Mouse (Mus musculus): ENCODE measurements around the gene Coro6. TPM values are rescaled to one million over a fixed set of nuclear protein-coding genes. Genes with fewer than 3 reads are reported as not detected.

Coro6 gene
- 0.06 TPM in 1 of 2 replicates, not detected in the other for polyA plus RNA-seq (2015; fragmentation: Nextera tagmentation; extraction: Ambion mirVana)

- H3K9me3 ChIP-seq = no peaks in the 10 kb centered on the region
- peaks cover 51% of the 10 kb centered on the region for H3K27me3 ChIP-seq (replicated peaks)
- H3K27ac ChIP-seq = no peak within 1 kb of the TSS
- ATAC-seq = peak; percentile 81
- H3K36me3 ChIP-seq = no peaks in the 10 kb centered on the region
- under 1% methylated on average over 71 of the region's 73 CpGs for WGBS
- H3K4me3 ChIP-seq (replicated peaks) = peak within 1 kb of the TSS; percentile 53
- H3K9ac ChIP-seq = peak within 1 kb of the TSS; percentile 49
- peak within 1 kb of the TSS; percentile 99 for H3K4me2 ChIP-seq (replicated peaks)
- peaks cover 14% of the 10 kb centered on the region for H3K4me1 ChIP-seq (replicated peaks)
These were observed at the start of gene Coro6 for GRCm38 (mm10) chr11:77462283-77463100. Coro6 (plus strand) TSS chr11:77462411.

- ATAC-seq = no peak
- H3K27ac ChIP-seq = no peak overlapping the region
- 87% methylated on average over 2 of the region's 2 CpGs for WGBS
These were observed 47.9 kb upstream of the Coro6 start for GRCm38 (mm10) chr11:77414141-77414839.

GRCm38 (mm10) chr11:77416212-77417000 lies 45.8 kb upstream of the Coro6 start:
- H3K27ac ChIP-seq = no peak overlapping the region
- no peaks in the 10 kb centered on the region for H3K9me3 ChIP-seq
- no peak overlapping the region for H3K4me2 ChIP-seq (replicated peaks)
- H3K36me3 ChIP-seq = no peaks in the 10 kb centered on the region
- H3K27me3 ChIP-seq (replicated peaks) = no peaks in the 10 kb centered on the region
- no peak for ATAC-seq
- no peak overlapping the region for H3K4me3 ChIP-seq (replicated peaks)
- H3K4me1 ChIP-seq (replicated peaks) = 0 out of 2 replicates have a peak, but pooled peaks cover 2% of the 10 kb centered on the region
- no peak overlapping the region for H3K9ac ChIP-seq
- 63% methylated on average over 4 of the region's 4 CpGs for WGBS

More at GRCm38 (mm10) chr11:77414141-77414839, 47.9 kb upstream of the Coro6 start:
- Histone ChIP-seq H3K36me3 (no peaks in the 10 kb centered on the region), H3K4me2 (replicated peaks) (no peak overlapping the region), H3K9me3 (no peaks in the 10 kb centered on the region), H3K4me3 (replicated peaks) (no peak overlapping the region), H3K27me3 (replicated peaks) (no peaks in the 10 kb centered on the region), H3K9ac (no peak overlapping the region), H3K4me1 (replicated peaks) (0 out of 2 replicates have a peak, but pooled peaks cover 2% of the 10 kb centered on the region)

GRCm38 (mm10) chr11:77418021-77418420 lies 44.2 kb upstream of the Coro6 start:
- H3K4me3 ChIP-seq (replicated peaks) = no peak overlapping the region
- no peak overlapping the region for H3K9ac ChIP-seq
- 83% methylated on average over 4 of the region's 4 CpGs for WGBS
- no peaks in the 10 kb centered on the region for H3K27me3 ChIP-seq (replicated peaks)
- no peak overlapping the region for H3K27ac ChIP-seq
- 0 out of 2 replicates have a peak, but pooled peaks cover 2% of the 10 kb centered on the region for H3K4me1 ChIP-seq (replicated peaks)
- H3K36me3 ChIP-seq = no peaks in the 10 kb centered on the region
- ATAC-seq = no peak
- no peak overlapping the region for H3K4me2 ChIP-seq (replicated peaks)
- H3K9me3 ChIP-seq = no peaks in the 10 kb centered on the region

GRCm38 (mm10) chr11:77423175-77423859 lies 38.9 kb upstream of the Coro6 start:
- no peak for ATAC-seq
- Histone ChIP-seq H3K4me1 (replicated peaks) (no peaks in the 10 kb centered on the region), H3K4me2 (replicated peaks) (no peak overlapping the region), H3K4me3 (replicated peaks) (no peak overlapping the region), H3K9me3 (no peaks in the 10 kb centered on the region), H3K36me3 (no peaks in the 10 kb centered on the region), H3K27me3 (replicated peaks) (no peaks in the 10 kb centered on the region), H3K27ac (no peak overlapping the region), H3K9ac (no peak overlapping the region)
- 63% methylated on average over 4 of the region's 4 CpGs for WGBS

- no peaks in the 10 kb centered on the region for H3K27me3 ChIP-seq (replicated peaks)
- H3K4me2 ChIP-seq (replicated peaks) = no peak overlapping the region
- H3K4me1 ChIP-seq (replicated peaks) = no peaks in the 10 kb centered on the region
- H3K9ac ChIP-seq = no peak overlapping the region
- no peak overlapping the region for H3K4me3 ChIP-seq (replicated peaks)
- ATAC-seq = no peak
- H3K9me3 ChIP-seq = no peaks in the 10 kb centered on the region
- no peaks in the 10 kb centered on the region for H3K36me3 ChIP-seq
- H3K27ac ChIP-seq = no peak overlapping the region
- 84% methylated on average over 1 of the region's 1 CpGs for WGBS
These were observed 33.8 kb upstream of the Coro6 start for GRCm38 (mm10) chr11:77428446-77428845.

- Histone ChIP-seq H3K27me3 (replicated peaks) (no peaks in the 10 kb centered on the region), H3K9ac (no peak overlapping the region), H3K9me3 (no peaks in the 10 kb centered on the region), H3K4me1 (replicated peaks) (no peaks in the 10 kb centered on the region), H3K4me2 (replicated peaks) (no peak overlapping the region), H3K4me3 (replicated peaks) (no peak overlapping the region), H3K36me3 (no peaks in the 10 kb centered on the region), H3K27ac (no peak overlapping the region)
- 92% methylated on average over 2 of the region's 2 CpGs for WGBS
- ATAC-seq = no peak
These were observed 25.2 kb upstream of the Coro6 start for GRCm38 (mm10) chr11:77437026-77437425.

GRCm38 (mm10) chr11:77440081-77440480 lies 22.1 kb upstream of the Coro6 start:
- H3K36me3 ChIP-seq = no peaks in the 10 kb centered on the region
- H3K4me2 ChIP-seq (replicated peaks) = no peak overlapping the region
- no peak for ATAC-seq
- no peaks in the 10 kb centered on the region for H3K27me3 ChIP-seq (replicated peaks)
- H3K27ac ChIP-seq = no peak overlapping the region
- H3K4me1 ChIP-seq (replicated peaks) = no peaks in the 10 kb centered on the region
- H3K4me3 ChIP-seq (replicated peaks) = no peak overlapping the region
- 81% methylated on average over 9 of the region's 9 CpGs for WGBS
- H3K9ac ChIP-seq = no peak overlapping the region
- H3K9me3 ChIP-seq = no peaks in the 10 kb centered on the region

- WGBS = 74% methylated on average over 8 of the region's 8 CpGs
These were observed 21.2 kb upstream of the Coro6 start for GRCm38 (mm10) chr11:77441020-77441419.

GRCm38 (mm10) chr11:77442186-77443170 lies 19.7 kb upstream of the Coro6 start:
- Histone ChIP-seq H3K9me3 (no peaks in the 10 kb centered on the region), H3K27me3 (replicated peaks) (no peaks in the 10 kb centered on the region), H3K36me3 (no peaks in the 10 kb centered on the region), H3K9ac (no peak overlapping the region), H3K27ac (no peak overlapping the region), H3K4me3 (replicated peaks) (no peak overlapping the region), H3K4me2 (replicated peaks) (no peak overlapping the region), H3K4me1 (replicated peaks) (no peaks in the 10 kb centered on the region)
- WGBS = 57% methylated on average over 7 of the region's 7 CpGs
- ATAC-seq = no peak

More at GRCm38 (mm10) chr11:77441020-77441419, 21.2 kb upstream of the Coro6 start:
- Histone ChIP-seq H3K4me3 (replicated peaks) (no peak overlapping the region), H3K9me3 (no peaks in the 10 kb centered on the region), H3K4me1 (replicated peaks) (no peaks in the 10 kb centered on the region), H3K27me3 (replicated peaks) (no peaks in the 10 kb centered on the region), H3K4me2 (replicated peaks) (no peak overlapping the region), H3K36me3 (no peaks in the 10 kb centered on the region), H3K27ac (no peak overlapping the region), H3K9ac (no peak overlapping the region)
- no peak for ATAC-seq

- WGBS = 54% methylated on average over 2 of the region's 2 CpGs
- no peak overlapping the region for H3K9ac ChIP-seq
These were observed 17.3 kb upstream of the Coro6 start for GRCm38 (mm10) chr11:77444939-77445338.

More at GRCm38 (mm10) chr11:77444939-77445338, 17.3 kb upstream of the Coro6 start:
- H3K27ac ChIP-seq = no peak overlapping the region
- no peak overlapping the region for H3K4me3 ChIP-seq (replicated peaks)
- H3K4me2 ChIP-seq (replicated peaks) = no peak overlapping the region
- no peaks in the 10 kb centered on the region for H3K4me1 ChIP-seq (replicated peaks)
- no peaks in the 10 kb centered on the region for H3K27me3 ChIP-seq (replicated peaks)
- H3K9me3 ChIP-seq = no peaks in the 10 kb centered on the region
- no peak for ATAC-seq
- H3K36me3 ChIP-seq = 0 out of 2 replicates have a peak, but pooled peaks cover 5% of the 10 kb centered on the region

All from intestine, embryonic 15.5 days (tissue).